In genomic region chr3:98934041-98934440, GRCm38 (mm10) we compare ENCODE assay signal across 27 mouse cellular contexts. TPM values are rescaled to one million over a fixed set of nuclear protein-coding genes. Genes with fewer than 3 reads are reported as not detected.
DNase-seq lines count a peak whose midpoint lies in the region; ATAC-seq and TF ChIP-seq lines count a peak whose summit lies in the region.
"Had no signal": no experiment of that assay in that cellular context is flagged by ENCODE, and none has a peak within 500 bp of the region (broad histone marks: within the 10 kb centered on the region; RNA-seq: fewer than 3 reads in every experiment).

No protein-coding gene starts in this region.

- no peaks in the 10 kb centered on the region for H3K27me3 ChIP-seq in intestine, embryonic 15.5 days (replicated peaks)
- no peaks in the 10 kb centered on the region for H3K27me3 ChIP-seq in intestine, postnatal 0 days (replicated peaks; ENCODE audit: control insufficient read depth, insufficient read depth, low read length)
- no peaks in the 10 kb centered on the region for H3K27me3 ChIP-seq in liver, embryonic 15.5 days
- H3K27me3 ChIP-seq in liver, embryonic 11.5 days (replicated peaks; ENCODE audit: control insufficient read depth, insufficient read depth, low read length), result no peaks in the 10 kb centered on the region
- H3K27me3 ChIP-seq in kidney, embryonic 16.5 days (ENCODE audit: insufficient read depth, low read length), result no peaks in the 10 kb centered on the region
- H3K27me3 ChIP-seq in limb, embryonic 10.5 days (ENCODE audit: low read depth, poor library complexity, severe bottlenecking), result 0 out of 2 replicates have a peak, but pooled peaks cover 7% of the 10 kb centered on the region
- H3K27me3 ChIP-seq in forebrain, embryonic 16.5 days (replicated peaks; ENCODE audit: control insufficient read depth, insufficient read depth, low read length), result no peaks in the 10 kb centered on the region
- H3K27me3 ChIP-seq: embryonic facial prominence, embryonic 12.5 days; forebrain, embryonic 15.5 days had no signal

- no peak overlapping the region for H3K27ac ChIP-seq in intestine, embryonic 15.5 days
- no peak overlapping the region for H3K27ac ChIP-seq in intestine, postnatal 0 days (ENCODE audit: low read depth, low read length)
- no peak overlapping the region for H3K27ac ChIP-seq in liver, embryonic 15.5 days (replicated peaks)
- no peak overlapping the region for H3K27ac ChIP-seq in liver, embryonic 11.5 days (ENCODE audit: low read depth, low read length)
- H3K27ac ChIP-seq in kidney, embryonic 16.5 days (ENCODE audit: low read length), result peak overlapping the region; percentile 40; the same call in 1 of the 2 replicates
- no peak overlapping the region for H3K27ac ChIP-seq in limb, embryonic 10.5 days
- H3K27ac ChIP-seq in forebrain, embryonic 16.5 days (ENCODE audit: low read length), result no peak overlapping the region
- H3K27ac ChIP-seq: embryonic facial prominence, embryonic 12.5 days; forebrain, embryonic 15.5 days; heart, embryonic 10.5 days had no signal

- no peak overlapping the region for H3K4me2 ChIP-seq in intestine, embryonic 15.5 days (replicated peaks)
- no peak overlapping the region for H3K4me2 ChIP-seq in intestine, postnatal 0 days (replicated peaks; ENCODE audit: low read depth)
- H3K4me2 ChIP-seq in liver, embryonic 15.5 days, result no peak overlapping the region
- H3K4me2 ChIP-seq in liver, embryonic 11.5 days, result no peak overlapping the region
- H3K4me2 ChIP-seq in kidney, embryonic 16.5 days (replicated peaks; ENCODE audit: low read depth, low read length), result no peak overlapping the region
- no peak overlapping the region for H3K4me2 ChIP-seq in forebrain, embryonic 16.5 days (ENCODE audit: low read length)
- H3K4me2 ChIP-seq: embryonic facial prominence, embryonic 12.5 days; forebrain, embryonic 15.5 days had no signal

- H3K4me3 ChIP-seq in intestine, embryonic 15.5 days (replicated peaks), result no peak overlapping the region
- no peak overlapping the region for H3K4me3 ChIP-seq in intestine, postnatal 0 days (ENCODE audit: low read depth, low read length)
- no peak overlapping the region for H3K4me3 ChIP-seq in liver, embryonic 15.5 days (replicated peaks)
- no peak overlapping the region for H3K4me3 ChIP-seq in liver, embryonic 11.5 days (ENCODE audit: low read depth, low read length)
- H3K4me3 ChIP-seq in kidney, embryonic 16.5 days (ENCODE audit: low read length), result no peak overlapping the region
- H3K4me3 ChIP-seq in limb, embryonic 10.5 days, result no peak overlapping the region
- no peak overlapping the region for H3K4me3 ChIP-seq in forebrain, embryonic 16.5 days (replicated peaks; ENCODE audit: low read length)
- H3K4me3 ChIP-seq: embryonic facial prominence, embryonic 12.5 days; forebrain, embryonic 15.5 days; heart, embryonic 10.5 days had no signal

- no peak for DNase-seq in liver, embryonic 11.5 days (ENCODE audit: low spot score)
- DNase-seq in kidney, postnatal 36 days, result peak; percentile 22 to 76
- no peak for DNase-seq in limb, embryonic 10.5 days (ENCODE audit: low spot score)
- DNase-seq: adrenal gland, postnatal 10 days; B cell, adult 2 months; cerebellum, adult 11 months; cerebellum, adult 8-10 months; cerebellum, postnatal 25 days; gastrocnemius, postnatal 10 days; heart, adult 18-20 months; heart, postnatal 10 days; heart, postnatal 4 days had no signal

- H3K36me3 ChIP-seq in intestine, embryonic 15.5 days, result no peaks in the 10 kb centered on the region
- H3K36me3 ChIP-seq in intestine, postnatal 0 days (ENCODE audit: control insufficient read depth, insufficient read depth), result no peaks in the 10 kb centered on the region
- H3K36me3 ChIP-seq in liver, embryonic 15.5 days (replicated peaks), result no peaks in the 10 kb centered on the region
- H3K36me3 ChIP-seq in liver, embryonic 11.5 days (ENCODE audit: control insufficient read depth, insufficient read depth, low read length), result no peaks in the 10 kb centered on the region
- no peaks in the 10 kb centered on the region for H3K36me3 ChIP-seq in kidney, embryonic 16.5 days (ENCODE audit: insufficient read depth, low read length)
- H3K36me3 ChIP-seq in limb, embryonic 10.5 days, result no peaks in the 10 kb centered on the region
- no peaks in the 10 kb centered on the region for H3K36me3 ChIP-seq in forebrain, embryonic 16.5 days (ENCODE audit: control insufficient read depth, insufficient read depth)
- H3K36me3 ChIP-seq: embryonic facial prominence, embryonic 12.5 days; forebrain, embryonic 15.5 days; G1E; heart, embryonic 10.5 days had no signal

- WGBS in intestine, embryonic 15.5 days, result 61% methylated on average over 1 of the region's 1 CpGs
- 57% methylated on average over 1 of the region's 1 CpGs for WGBS in intestine, postnatal 0 days
- WGBS in liver, embryonic 15.5 days (ENCODE audit: insufficient replicate concordance), result 78% methylated on average over 1 of the region's 1 CpGs
- 69% methylated on average over 1 of the region's 1 CpGs for WGBS in liver, embryonic 11.5 days
- 47% methylated on average over 1 of the region's 1 CpGs for WGBS in kidney, embryonic 16.5 days
- WGBS in limb, embryonic 10.5 days, result 94% methylated on average over 1 of the region's 1 CpGs
- WGBS in forebrain, embryonic 16.5 days, result 93% methylated on average over 1 of the region's 1 CpGs

- no peak for TF ChIP-seq CTCF in intestine, postnatal 0 days (IDR thresholded peaks at IDR 0.05; ENCODE audit: low read depth)

- 0 out of 2 replicates have a peak, but pooled peaks have one; percentile 8 for ATAC-seq in intestine, embryonic 15.5 days
- no peak for ATAC-seq in intestine, postnatal 0 days
- 0 out of 2 replicates have a peak, but pooled peaks have one; percentile 18 for ATAC-seq in liver, embryonic 15.5 days (ENCODE audit: insufficient read depth)
- no peak for ATAC-seq in liver, embryonic 11.5 days (replicated peaks; ENCODE audit: low FRiP score)
- peak; percentile 58; the same call in 1 of the 2 replicates for ATAC-seq in kidney, embryonic 16.5 days (ENCODE audit: low FRiP score, low TSS enrichment)
- ATAC-seq in forebrain, embryonic 16.5 days, result no peak
- ATAC-seq: CD4-positive, CD25-positive, alpha-beta regulatory T cell, adult 4 months; forebrain, embryonic 15.5 days had no signal

- no peaks in the 10 kb centered on the region for H3K9me3 ChIP-seq in intestine, embryonic 15.5 days
- H3K9me3 ChIP-seq in intestine, postnatal 0 days (ENCODE audit: control insufficient read depth), result no peaks in the 10 kb centered on the region
- no peaks in the 10 kb centered on the region for H3K9me3 ChIP-seq in liver, embryonic 15.5 days (replicated peaks)
- no peaks in the 10 kb centered on the region for H3K9me3 ChIP-seq in liver, embryonic 11.5 days (ENCODE audit: control insufficient read depth, low read length)
- H3K9me3 ChIP-seq in kidney, embryonic 16.5 days (ENCODE audit: low read length), result no peaks in the 10 kb centered on the region
- no peaks in the 10 kb centered on the region for H3K9me3 ChIP-seq in limb, embryonic 10.5 days (replicated peaks)
- no peaks in the 10 kb centered on the region for H3K9me3 ChIP-seq in forebrain, embryonic 16.5 days (ENCODE audit: control insufficient read depth, low read length)
- H3K9me3 ChIP-seq: embryonic facial prominence, embryonic 12.5 days; forebrain, embryonic 15.5 days; heart, embryonic 10.5 days had no signal

- no peaks in the 10 kb centered on the region for H3K4me1 ChIP-seq in intestine, embryonic 15.5 days (replicated peaks)
- H3K4me1 ChIP-seq in intestine, postnatal 0 days (replicated peaks; ENCODE audit: control insufficient read depth, insufficient read depth, low read length), result peaks cover 9% of the 10 kb centered on the region; the same call in 1 of the 2 replicates
- no peaks in the 10 kb centered on the region; the same call in 1 of the 2 replicates for H3K4me1 ChIP-seq in liver, embryonic 15.5 days (replicated peaks)
- no peaks in the 10 kb centered on the region for H3K4me1 ChIP-seq in liver, embryonic 11.5 days (replicated peaks; ENCODE audit: control insufficient read depth, insufficient read depth, low read length)
- peaks cover 11% of the 10 kb centered on the region for H3K4me1 ChIP-seq in kidney, embryonic 16.5 days (ENCODE audit: insufficient read depth, low read length)
- H3K4me1 ChIP-seq in limb, embryonic 10.5 days, result peaks cover 5% of the 10 kb centered on the region; the same call in 1 of the 2 replicates
- no peaks in the 10 kb centered on the region for H3K4me1 ChIP-seq in forebrain, embryonic 16.5 days (replicated peaks; ENCODE audit: control insufficient read depth, insufficient read depth, low read length)
- H3K4me1 ChIP-seq: embryonic facial prominence, embryonic 12.5 days; forebrain, embryonic 15.5 days; heart, embryonic 10.5 days had no signal

- H3K9ac ChIP-seq in intestine, embryonic 15.5 days, result no peak overlapping the region
- no peak overlapping the region for H3K9ac ChIP-seq in intestine, postnatal 0 days (ENCODE audit: low read depth, low read length)
- H3K9ac ChIP-seq in liver, embryonic 15.5 days, result no peak overlapping the region
- no peak overlapping the region for H3K9ac ChIP-seq in liver, embryonic 11.5 days (ENCODE audit: low read depth, low read length)
- no peak overlapping the region for H3K9ac ChIP-seq in kidney, embryonic 16.5 days (replicated peaks; ENCODE audit: low read length)
- H3K9ac ChIP-seq in forebrain, embryonic 16.5 days (replicated peaks; ENCODE audit: low read depth, low read length), result no peak overlapping the region
- H3K9ac ChIP-seq: embryonic facial prominence, embryonic 12.5 days; forebrain, embryonic 15.5 days had no signal

RNA-seq across cellular contexts. Expression of gene Hao2, which starts 41.0 kb away (rescaled TPM):
- polyA plus RNA-seq in intestine, embryonic 15.5 days (2015; fragmentation: Nextera tagmentation; extraction: Ambion mirVana), result 34.3 and 37.1 TPM in 2 replicates
- polyA plus RNA-seq in intestine, postnatal 0 days (2015; fragmentation: Nextera tagmentation; extraction: Ambion mirVana), result 32.5 and 33.9 TPM in 2 replicates
- 10.9 and 14.4 TPM in 2 replicates for polyA plus RNA-seq in liver, embryonic 15.5 days (2015; fragmentation: Nextera tagmentation; extraction: Ambion mirVana)
- polyA plus RNA-seq in liver, embryonic 11.5 days (2014; fragmentation: Nextera tagmentation; extraction: Ambion mirVana), result 0.22 and 0.49 TPM in 2 replicates
- polyA plus RNA-seq in kidney, embryonic 16.5 days (2015; fragmentation: Nextera tagmentation; extraction: Ambion mirVana), result 46.0 and 52.0 TPM in 2 replicates
- polyA plus RNA-seq in limb, embryonic 10.5 days (2016; fragmentation: Nextera tagmentation; extraction: Ambion mirVana), result not detected in 2 replicates
- polyA plus RNA-seq in forebrain, embryonic 16.5 days (2015; fragmentation: Nextera tagmentation; extraction: Ambion mirVana), result not detected in 2 replicates
- polyA plus RNA-seq: brain, embryonic 14.5 days; CD4-positive, CD25-positive, alpha-beta regulatory T cell, adult 4 months; cortical plate, adult 2 months; forebrain, embryonic 11.5 days; forebrain, embryonic 15.5 days; frontal cortex, adult 2 months; G1E; heart, embryonic 14.5 days had no signal

Comparison
In these comparisons a context has a peak if more than half of its experiments do, and no peak if none do; other contexts are left out.
1. ATAC-seq: peak in intestine, embryonic 15.5 days (single experiment), liver, embryonic 15.5 days (single experiment) and kidney, embryonic 16.5 days (single experiment); none in intestine, postnatal 0 days (single experiment), liver, embryonic 11.5 days (single experiment) and forebrain, embryonic 16.5 days (single experiment).
2. DNase-seq: peak in kidney, postnatal 36 days (2 of 2); none in liver, embryonic 11.5 days (single experiment) and limb, embryonic 10.5 days (single experiment).